In the genomic region with DNA sequence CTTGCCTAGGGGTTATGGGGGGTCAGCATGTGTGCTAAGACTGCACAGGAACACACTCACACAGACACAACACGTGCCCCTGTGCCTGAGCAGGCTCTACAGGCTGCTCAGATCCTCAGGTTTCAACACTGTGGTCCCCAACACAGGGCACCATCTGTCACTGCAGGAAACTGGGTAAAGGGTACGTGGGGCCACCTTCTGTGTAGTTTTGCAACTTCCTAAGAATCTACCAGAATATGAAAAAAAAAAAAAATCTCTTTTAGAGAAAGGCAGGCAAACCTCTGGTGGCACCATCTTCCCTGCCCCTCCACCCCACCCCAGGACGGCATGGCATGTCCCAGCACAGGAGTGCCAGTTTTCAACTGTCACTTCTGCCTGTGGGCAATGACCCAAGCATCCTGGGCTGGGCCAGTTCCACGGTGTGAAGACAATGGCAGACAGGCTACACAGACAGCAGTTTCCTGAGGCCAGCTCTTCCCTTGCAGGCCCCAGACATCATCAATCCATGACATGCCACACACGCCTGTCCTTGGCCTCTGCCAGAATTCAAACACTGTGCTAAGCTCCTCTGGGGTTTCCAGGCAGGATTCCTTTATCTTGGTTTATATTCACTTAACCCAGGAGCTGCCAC, we compare ENCODE assay signal across 7 mouse cellular contexts. TPM values are rescaled to one million over a fixed set of nuclear protein-coding genes. Genes with fewer than 3 reads are reported as not detected.
A peak's percentile ranks its signal among the peaks of the same experiment; 100 is the strongest.
DNase-seq lines count a peak whose midpoint lies in the region; ATAC-seq and TF ChIP-seq lines count a peak whose summit lies in the region.

No protein-coding gene starts in this region.

- H3K4me2 ChIP-seq in heart, embryonic 13.5 days = no peak overlapping the region

- no peaks in the 10 kb centered on the region for H3K27me3 ChIP-seq in heart, embryonic 13.5 days (replicated peaks)
- H3K27me3 ChIP-seq in limb, embryonic 10.5 days (ENCODE audit: low read depth, poor library complexity, severe bottlenecking) = no peaks in the 10 kb centered on the region

- whole genome bisulfite sequencing in heart, embryonic 13.5 days = 45% methylated on average over 5 of the region's 5 CpGs
- 62% methylated on average over 5 of the region's 5 CpGs for WGBS in limb, embryonic 10.5 days

- ATAC-seq in heart, embryonic 13.5 days (ENCODE audit: extremely low read depth, insufficient number of reproducible peaks, low FRiP score, low TSS enrichment) = no peak

- peaks cover 13% of the 10 kb centered on the region for H3K4me1 ChIP-seq in heart, embryonic 13.5 days
- peaks cover 13% of the 10 kb centered on the region for H3K4me1 ChIP-seq in limb, embryonic 10.5 days

- TF ChIP-seq CTCF in gastrocnemius, adult 2 months (IDR thresholded peaks at IDR 0.05) = no peak

- peaks cover 5% of the 10 kb centered on the region; the same call in 1 of the 2 replicates for H3K36me3 ChIP-seq in heart, embryonic 13.5 days
- peaks cover 21% of the 10 kb centered on the region for H3K36me3 ChIP-seq in limb, embryonic 10.5 days

- DNase-seq in 416B (ENCODE audit: low read depth) = peak; percentile 96
- DNase-seq in adrenal gland, adult 8-10 months = peak; percentile 45
- no peak for DNase-seq in limb, embryonic 10.5 days (ENCODE audit: low spot score)
- peak; percentile 26 for DNase-seq in neural tube, embryonic 10.5 days (ENCODE audit: extremely low spot score, low spot score)
- DNase-seq in gastrocnemius, adult 2 months = no peak
- DNase-seq in ovary, postnatal 10 days (ENCODE audit: low spot score) = no peak

- no peak overlapping the region for H3K27ac ChIP-seq in heart, embryonic 13.5 days (replicated peaks)
- peak overlapping the region; percentile 1; the same call in 1 of the 2 replicates for H3K27ac ChIP-seq in limb, embryonic 10.5 days
- no peak overlapping the region for H3K27ac ChIP-seq in gastrocnemius, adult 2 months

- H3K9ac ChIP-seq in heart, embryonic 13.5 days = peak overlapping the region; percentile 24; the same call in 1 of the 2 replicates

- intact Hi-C loops in gastrocnemius, adult 2 months (cut with DNase I) = no loop called here

- no peak overlapping the region for H3K4me3 ChIP-seq in heart, embryonic 13.5 days
- H3K4me3 ChIP-seq in limb, embryonic 10.5 days = no peak overlapping the region
- H3K4me3 ChIP-seq in gastrocnemius, adult 2 months = no peak overlapping the region

- H3K9me3 ChIP-seq in heart, embryonic 13.5 days = no peaks in the 10 kb centered on the region
- H3K9me3 ChIP-seq in limb, embryonic 10.5 days (replicated peaks) = no peaks in the 10 kb centered on the region

RNA-seq across cellular contexts. Expression of gene 3110082I17Rik, which starts 11.1 kb away (rescaled TPM):
- total RNA-seq in adrenal gland, adult 8-10 months (2022) = 10 to 100 TPM in 3 of 4 experiments, 1 to 10 TPM in 1; 7.3 to 20.6 (median 14.4) TPM
- polyA plus RNA-seq in heart, embryonic 13.5 days (2015; fragmentation: Nextera tagmentation; extraction: Ambion mirVana) = 21.4 and 22.4 TPM in 2 replicates
- polyA plus RNA-seq in limb, embryonic 10.5 days (2016; fragmentation: Nextera tagmentation; extraction: Ambion mirVana) = 51.6 and 60.2 TPM in 2 replicates
- total RNA-seq in gastrocnemius, adult 2 months (2021) = 10 to 100 TPM in 1 of 2 experiments, 1 to 10 TPM in 1; 7.9 to 10.3 TPM

RNA-seq across cellular contexts. Expression of gene Gper1, which starts 26.3 kb away (rescaled TPM):
- 1 to 10 TPM; 3.9 to 7.8 (median 6.3) TPM for total RNA-seq in adrenal gland, adult 8-10 months (2022)
- polyA plus RNA-seq in heart, embryonic 13.5 days (2015; fragmentation: Nextera tagmentation; extraction: Ambion mirVana) = 0.90 and 1.2 TPM in 2 replicates
- polyA plus RNA-seq in limb, embryonic 10.5 days (2016; fragmentation: Nextera tagmentation; extraction: Ambion mirVana) = 0.19 and 0.39 TPM in 2 replicates
- 1 to 10 TPM; 1.3 to 2.7 TPM for total RNA-seq in gastrocnemius, adult 2 months (2021)

RNA-seq across cellular contexts. Expression of gene Zfand2a, which starts 35.1 kb away (rescaled TPM):
- total RNA-seq in adrenal gland, adult 8-10 months (2022) = 10 to 100 TPM; 35.1 to 37.0 (median 36.2) TPM
- polyA plus RNA-seq in heart, embryonic 13.5 days (2015; fragmentation: Nextera tagmentation; extraction: Ambion mirVana) = 8.2 and 10.1 TPM in 2 replicates
- 12.5 and 12.8 TPM in 2 replicates for polyA plus RNA-seq in limb, embryonic 10.5 days (2016; fragmentation: Nextera tagmentation; extraction: Ambion mirVana)
- total RNA-seq in gastrocnemius, adult 2 months (2021) = 10 to 100 TPM in 1 of 2 experiments, 1 to 10 TPM in 1; 8.5 to 10.3 TPM

RNA-seq across cellular contexts. Expression of gene C130050O18Rik, which starts 44.2 kb away (rescaled TPM):
- total RNA-seq in adrenal gland, adult 8-10 months (2022) = 1 to 10 TPM in 3 of 4 experiments, under 1 TPM in 1; 0.94 to 1.4 (median 1.2) TPM
- 0.24 and 0.34 TPM in 2 replicates for polyA plus RNA-seq in heart, embryonic 13.5 days (2015; fragmentation: Nextera tagmentation; extraction: Ambion mirVana)
- 0.16 and 0.56 TPM in 2 replicates for polyA plus RNA-seq in limb, embryonic 10.5 days (2016; fragmentation: Nextera tagmentation; extraction: Ambion mirVana)
- total RNA-seq in gastrocnemius, adult 2 months (2021) = under 1 TPM; 0.15 to 0.33 TPM

Comparison
In these comparisons a context has a peak if more than half of its experiments do, and no peak if none do; other contexts are left out.
1. DNase-seq: peak in 416B (single experiment), adrenal gland, adult 8-10 months (single experiment) and neural tube, embryonic 10.5 days (single experiment); none in limb, embryonic 10.5 days (single experiment), gastrocnemius, adult 2 months (single experiment) and ovary, postnatal 10 days (single experiment).